Mouse (Mus musculus): Measurements from ENCODE around the gene C1qtnf2.

GRCm38 (mm10) chr11:43485855-43486254, 11.8 kb downstream of the C1qtnf2 start:
- TF ChIP-seq POLR2A (IDR thresholded peaks at IDR 0.05; ENCODE audit: control insufficient read depth, low read depth, low read length) (no peak), CTCF (IDR thresholded peaks at IDR 0.05; ENCODE audit: control insufficient read depth, insufficient read depth, insufficient replicate concordance, low read depth, low read length) (no peak)

Data from testis, adult 2 months (tissue).